Mouse (Mus musculus) heart, embryonic 14.5 days (tissue): Measurements from ENCODE around the gene Lrwd1. TPM values are rescaled to one million over a fixed set of nuclear protein-coding genes. Genes with fewer than 3 reads are reported as not detected.
A peak's percentile ranks its signal among the peaks of the same experiment; 100 is the strongest.
"Not testable (repeated sequence)": the region's sequence is repeated elsewhere in the genome, so short reads cannot be mapped to it uniquely, and the experiment has no call there.

Experiments
- ATAC-seq: fragments of 200-750 bp; cut with Nextera tagmentation; 2 replicates; pipeline ENCODE4 v1.8.0; 2017; ENCODE audit warnings: low read depth, moderate TSS enrichment; ENCODE audit not compliant: insufficient number of reproducible peaks, insufficient read depth, low FRiP score
- H3K27ac ChIP-seq, 2 experiments: fragments of 200-500 bp in 1 of 2; fragments of 300-500 bp in 1 of 2; sonication (generic) in 1 of 2; replicated peaks in 1 of 2; 2 replicates each; pipeline ENCODE4 v1.5.1; 2012 to 2014; ENCODE audit warnings: low read depth in 2 of 2, low read length in 2 of 2, control low read depth in 1 of 2, mild to moderate bottlenecking in 1 of 2, mixed read lengths in 1 of 2; ENCODE audit not compliant: control insufficient read depth in 1 of 2, insufficient read depth in 1 of 2
- H3K27me3 ChIP-seq: fragments of 300-500 bp; sonication (generic); 2 replicates; pipeline ENCODE4 v1.6.1; 2014; ENCODE audit warnings: mild to moderate bottlenecking, low read length, control low read depth; ENCODE audit not compliant: control insufficient read depth, insufficient read depth
- H3K36me3 ChIP-seq: fragments of 300-500 bp; sonication (generic); 2 replicates; pipeline ENCODE4 v1.6.1; 2014; ENCODE audit warnings: mild to moderate bottlenecking, control low read depth, low read length, mixed read lengths; ENCODE audit not compliant: control insufficient read depth, insufficient read depth
- H3K4me1 ChIP-seq, 2 experiments: fragments of 200-500 bp in 1 of 2; fragments of 300-500 bp in 1 of 2; sonication (generic) in 1 of 2; 2 replicates each; pipeline ENCODE4 v1.6.1; 2012 to 2014; ENCODE audit warnings: low read length in 2 of 2, control low read depth in 1 of 2, mixed read lengths in 1 of 2; ENCODE audit not compliant: control insufficient read depth in 2 of 2, insufficient read depth in 2 of 2
- H3K4me2 ChIP-seq: fragments of 300-500 bp; sonication (generic); 2 replicates; pipeline ENCODE4 v1.6.1; 2014; ENCODE audit warnings: mild to moderate bottlenecking, low read length
- H3K4me3 ChIP-seq, 2 experiments: fragments of 200-500 bp in 1 of 2; fragments of 300-500 bp in 1 of 2; sonication (generic) in 1 of 2; 2 replicates each; pipeline ENCODE4 v1.5.1; 2012 to 2014; ENCODE audit warnings: low read length in 2 of 2, mild to moderate bottlenecking in 2 of 2, control low read depth in 1 of 2, low read depth in 1 of 2, moderate library complexity in 1 of 2; ENCODE audit not compliant: control insufficient read depth in 1 of 2, insufficient read depth in 1 of 2
- H3K9ac ChIP-seq: fragments of 300-500 bp; sonication (generic); 2 replicates; pipeline ENCODE4 v1.6.1; 2014; ENCODE audit warnings: mild to moderate bottlenecking, low read length
- H3K9me3 ChIP-seq: fragments of 300-500 bp; sonication (generic); 2 replicates; pipeline ENCODE4 v1.6.1; 2016; ENCODE audit warnings: low read length, control low read depth; ENCODE audit not compliant: control insufficient read depth
- WGBS: fragments of 180-500 bp; shearing (Covaris S2); extraction: QIAGEN DNeasy Blood & Tissue Kit; methylation state at CpG from one replicate; pipeline ENCODE4 v1.1.7; 2014; 5-methylcytosine and 5-hydroxymethylcytosine counted together
- polyA plus RNA-seq: library from polyadenylated mRNA; unstranded; fragments of >200 nt; fragmentation: Nextera tagmentation; extraction: Ambion mirVana; gene quantifications from 2 replicates; pipeline ENCODE4 v1.2.1, GENCODE M21; 2014

Lrwd1 gene
- polyA plus RNA-seq, 1 experiment from 2014 or later: 16.9 TPM

GRCm38 (mm10) chr5:136122165-136122564 lies 13.7 kb downstream of the Lrwd1 start:
- 89% methylated on average over 10 of the region's 10 CpGs for WGBS
- no peak overlapping the region for H3K4me2 ChIP-seq
- H3K4me3 ChIP-seq: no peak overlapping the region
- no peaks in the 10 kb centered on the region for H3K27me3 ChIP-seq
- H3K4me1 ChIP-seq: peaks cover 5 to 10% of the 10 kb centered on the region in 2 experiments
- H3K27ac ChIP-seq: no peak overlapping the region
- H3K36me3 ChIP-seq: peaks cover 66% of the 10 kb centered on the region
- H3K9ac ChIP-seq: no peak overlapping the region
- ATAC-seq: no peak
- no peaks in the 10 kb centered on the region for H3K9me3 ChIP-seq

DNA sequence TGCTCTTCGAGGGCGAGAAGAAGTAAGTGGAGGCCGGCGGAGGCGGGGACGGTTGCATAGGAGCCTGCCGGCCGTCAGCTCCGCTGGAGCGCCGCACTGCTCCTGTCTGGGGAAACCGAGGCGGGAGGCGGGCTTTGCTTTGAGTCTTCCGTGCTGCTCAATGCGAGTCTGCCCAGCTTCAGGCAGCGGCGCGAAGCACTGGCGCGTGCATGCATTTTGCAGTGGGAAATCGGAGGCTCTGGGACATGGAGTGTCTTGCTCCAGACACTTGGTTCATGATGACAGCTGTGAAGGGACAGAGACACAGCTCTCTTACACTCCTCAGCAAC lies 19.1 kb downstream of the Lrwd1 start:
- peak overlapping the region; percentile 86 to 97 for H3K4me3 ChIP-seq
- H3K4me2 ChIP-seq: peak overlapping the region; percentile 95
- H3K36me3 ChIP-seq: peaks cover 24% of the 10 kb centered on the region
- no peaks in the 10 kb centered on the region for H3K9me3 ChIP-seq
- under 1% methylated on average over 22 of the region's 22 CpGs for WGBS
- H3K27ac ChIP-seq: peak overlapping the region in 1 of 2 experiments; percentile 65; a peak in 1 of 4 replicates
- H3K27me3 ChIP-seq: no peaks in the 10 kb centered on the region
- peak overlapping the region; percentile 95 for H3K9ac ChIP-seq
- peak; percentile 28 for ATAC-seq
- peaks cover 5 to 18% of the 10 kb centered on the region in 2 experiments for H3K4me1 ChIP-seq

- WGBS: 2% methylated on average over 42 of the region's 42 CpGs
- H3K9ac ChIP-seq: peak within 1 kb of the TSS; percentile 95
- H3K27ac ChIP-seq: peak within 1 kb of the TSS in 1 of 2 experiments; percentile 65; a peak in 1 of 4 replicates
- H3K9me3 ChIP-seq: no peaks in the 10 kb centered on the region
- ATAC-seq: peak; percentile 88
- H3K4me2 ChIP-seq: peak within 1 kb of the TSS; percentile 95
- H3K36me3 ChIP-seq: peaks cover 18% of the 10 kb centered on the region
- no peaks in the 10 kb centered on the region for H3K27me3 ChIP-seq
- H3K4me3 ChIP-seq: peak within 1 kb of the TSS; percentile 86 to 97
- peaks cover 5 to 18% of the 10 kb centered on the region in 2 experiments for H3K4me1 ChIP-seq
Observed at GRCm38 (mm10) chr5:136115891-136116783, 19.7 kb downstream of the Lrwd1 start, which contains the start of gene Polr2j. Gene Polr2j (plus strand): TSS chr5:136116631.

GRCm38 (mm10) chr5:136113546-136113945 lies 22.3 kb downstream of the Lrwd1 start:
- not testable (repeated sequence) for H3K9me3 ChIP-seq, H3K4me2 ChIP-seq, H3K9ac ChIP-seq, H3K4me3 ChIP-seq, H3K36me3 ChIP-seq, H3K27me3 ChIP-seq, ATAC-seq, H3K27ac ChIP-seq
- WGBS: 33% methylated on average over 3 of the region's 4 CpGs
- peaks cover 5 to 18% of the 10 kb centered on the region in 2 experiments for H3K4me1 ChIP-seq

GRCm38 (mm10) chr5:136109042-136109441 lies 26.8 kb downstream of the Lrwd1 start:
- no peaks in the 10 kb centered on the region for H3K4me1 ChIP-seq
- H3K27me3 ChIP-seq: no peaks in the 10 kb centered on the region
- H3K9me3 ChIP-seq: no peaks in the 10 kb centered on the region
- H3K27ac ChIP-seq: no peak overlapping the region
- 54% methylated on average over 3 of the region's 3 CpGs for WGBS
- ATAC-seq: no peak
- no peak overlapping the region for H3K4me2 ChIP-seq
- H3K4me3 ChIP-seq: no peak overlapping the region
- H3K36me3 ChIP-seq: no peaks in the 10 kb centered on the region
- H3K9ac ChIP-seq: no peak overlapping the region

DNA sequence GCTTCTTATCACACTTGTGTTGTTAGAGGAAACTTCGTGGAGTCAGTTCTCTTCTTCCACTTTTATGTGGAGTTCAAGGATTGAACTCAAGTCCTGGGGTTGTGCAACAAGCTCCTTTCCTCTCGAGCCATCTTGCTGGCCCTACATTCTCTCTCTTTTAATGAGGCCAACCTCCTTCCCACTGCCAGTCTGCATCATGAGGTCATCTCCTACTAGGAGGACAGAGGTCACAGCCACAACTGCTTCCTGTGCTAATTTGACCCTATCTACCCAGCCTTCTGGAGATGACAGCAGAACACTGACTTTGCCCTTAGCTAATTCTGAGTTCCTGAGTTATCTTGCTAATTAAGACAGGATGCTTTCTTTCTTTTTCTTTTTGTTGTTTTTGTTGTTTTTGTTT lies 27.4 kb downstream of the Lrwd1 start:
- no peaks in the 10 kb centered on the region for H3K4me1 ChIP-seq
- H3K9me3 ChIP-seq: no peaks in the 10 kb centered on the region
- no peak overlapping the region for H3K4me2 ChIP-seq
- ATAC-seq: no peak
- WGBS: 46% methylated on average over 2 of the region's 2 CpGs
- no peak overlapping the region for H3K9ac ChIP-seq
- H3K27ac ChIP-seq: no peak overlapping the region
- no peaks in the 10 kb centered on the region for H3K27me3 ChIP-seq
- H3K36me3 ChIP-seq: no peaks in the 10 kb centered on the region
- H3K4me3 ChIP-seq: no peak overlapping the region

DNA sequence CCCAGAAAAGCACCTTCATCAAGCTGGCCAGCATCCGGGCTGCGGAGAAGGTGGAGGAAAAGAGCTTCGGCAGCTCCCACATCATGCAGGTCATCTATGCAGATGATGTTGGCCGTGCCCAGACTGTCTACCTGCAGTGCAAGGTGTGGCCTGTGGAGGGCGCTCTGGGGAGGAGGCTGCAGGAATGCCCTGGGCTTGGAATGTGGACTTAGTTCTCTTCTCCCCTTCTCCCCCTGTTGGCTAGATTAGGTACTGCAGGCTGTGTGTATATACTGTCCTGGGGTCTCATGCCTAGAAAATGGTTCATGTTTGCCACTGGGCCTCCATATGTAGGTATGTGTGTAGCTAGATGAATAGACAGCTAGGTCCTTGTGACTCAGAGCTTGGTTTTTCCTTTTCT lies 31.4 kb downstream of the Lrwd1 start:
- no peak overlapping the region for H3K9ac ChIP-seq
- H3K9me3 ChIP-seq: no peaks in the 10 kb centered on the region
- peaks cover 19% of the 10 kb centered on the region for H3K27me3 ChIP-seq
- no peak overlapping the region for H3K4me2 ChIP-seq
- WGBS: 85% methylated on average over 5 of the region's 5 CpGs
- H3K36me3 ChIP-seq: no peaks in the 10 kb centered on the region
- no peak overlapping the region for H3K4me3 ChIP-seq
- H3K27ac ChIP-seq: no peak overlapping the region
- peaks cover 2 to 5% of the 10 kb centered on the region in 2 experiments; a peak in 2 of 4 replicates for H3K4me1 ChIP-seq
- no peak for ATAC-seq
